Mouse (Mus musculus): ENCODE results near the gene Tespa1.
"Not testable (repeated sequence)": the region's sequence is repeated elsewhere in the genome, so short reads cannot be mapped to it uniquely, and the experiment has no call there.

Tespa1 gene

DNA sequence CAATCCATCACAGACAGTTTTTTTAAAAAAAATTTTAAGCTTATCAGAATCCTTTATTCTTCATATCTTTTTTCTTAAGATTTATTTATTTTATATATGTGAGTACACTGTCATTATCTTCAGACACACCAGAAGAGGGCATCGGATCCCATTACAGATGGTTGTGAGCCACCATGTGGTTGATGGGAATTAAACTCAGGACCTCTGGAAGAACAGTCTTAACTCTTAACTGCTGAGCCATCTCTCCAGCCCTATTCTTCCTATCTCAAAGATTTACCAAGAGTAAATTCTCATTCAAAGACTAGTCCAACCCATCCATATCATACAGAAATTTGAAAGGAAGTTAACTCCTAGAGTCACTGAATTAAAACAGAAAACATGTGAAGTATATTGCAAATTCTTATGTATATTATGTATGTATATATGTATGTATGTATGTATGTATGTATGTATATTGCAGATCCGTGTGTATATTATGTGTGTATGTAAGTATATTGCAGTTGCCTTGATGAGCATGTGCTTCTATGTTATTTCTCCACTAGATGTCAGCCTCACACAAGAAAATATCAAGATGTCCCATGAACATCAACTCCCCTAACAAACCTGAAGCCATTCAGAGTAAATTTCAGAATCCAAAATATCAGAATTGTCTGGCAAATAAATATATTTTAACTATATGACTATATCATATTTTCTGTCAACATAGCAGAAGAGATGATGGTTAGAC, 40.9 kb downstream of the Tespa1 start:
- DNase-seq, result no peak

DNA sequence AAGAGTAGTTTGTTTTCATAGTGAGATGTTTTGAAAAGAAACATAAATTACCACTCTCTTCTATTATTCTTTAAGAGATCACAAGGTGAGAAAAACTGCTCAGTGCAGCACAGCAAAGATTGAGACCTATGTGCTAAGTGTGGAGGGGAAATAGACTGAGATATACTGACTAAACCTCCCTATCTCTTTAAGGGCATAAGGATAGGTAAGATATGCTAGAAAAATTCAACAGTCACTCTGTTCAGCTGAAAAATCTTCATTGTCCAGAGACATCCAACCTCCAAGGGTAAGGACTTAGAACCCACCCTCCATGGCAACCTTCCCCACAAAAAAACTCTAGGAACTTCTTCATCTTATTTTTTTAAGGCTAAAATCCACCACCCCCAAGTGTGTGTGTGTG, 42.1 kb downstream of the Tespa1 start:
- DNase-seq, result no peak

DNA sequence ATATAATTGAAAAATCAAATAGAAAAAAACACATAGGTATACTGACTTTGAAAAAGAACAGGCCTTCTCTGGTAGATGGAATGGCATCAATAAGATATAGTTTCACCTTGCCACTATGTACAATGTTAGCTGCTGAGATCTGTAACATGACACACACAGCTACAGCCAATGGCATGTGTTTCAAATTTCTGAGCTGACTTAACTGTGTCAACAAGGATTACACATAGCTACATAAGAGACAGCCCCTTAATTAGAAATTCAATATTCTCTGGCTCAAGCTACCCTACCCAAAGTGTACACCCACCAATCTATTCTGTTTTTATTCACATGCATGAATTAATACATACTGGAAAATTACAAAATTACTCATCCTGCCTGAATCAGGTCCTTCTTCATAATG, 45.7 kb downstream of the Tespa1 start:
- DNase-seq, result no peak

DNA sequence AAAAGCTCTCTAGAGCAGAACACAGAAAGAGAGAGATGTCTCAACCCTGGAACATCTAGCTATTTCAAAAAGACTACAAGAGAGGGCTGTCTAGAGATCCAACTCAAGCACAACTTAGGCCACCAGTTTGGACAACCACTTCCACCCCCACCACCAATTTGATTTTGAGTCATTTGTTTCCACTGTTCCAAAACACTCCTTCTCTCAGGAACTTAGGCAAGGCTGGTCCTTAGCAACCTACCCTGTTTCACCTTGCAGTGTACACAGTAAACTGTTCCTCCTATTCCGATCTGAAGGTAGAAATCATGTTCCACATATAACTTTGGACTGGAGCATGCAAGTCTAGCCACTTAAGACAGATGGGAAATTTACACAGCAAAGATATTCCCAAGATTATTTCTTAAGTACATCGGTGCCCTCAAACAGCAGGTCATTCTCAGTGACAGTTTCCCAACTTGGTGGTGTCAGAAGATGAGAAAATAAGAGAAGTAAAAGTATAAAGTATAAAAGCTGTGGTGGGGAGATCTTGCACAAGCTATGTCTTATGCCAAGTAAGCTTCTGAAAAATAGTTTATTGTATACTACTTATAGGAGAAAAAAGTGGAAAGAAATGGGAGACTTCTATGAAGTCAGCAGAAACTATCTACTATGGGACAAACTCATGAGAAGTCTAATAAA, 47.5 kb downstream of the Tespa1 start:
- no peak for DNase-seq

DNA sequence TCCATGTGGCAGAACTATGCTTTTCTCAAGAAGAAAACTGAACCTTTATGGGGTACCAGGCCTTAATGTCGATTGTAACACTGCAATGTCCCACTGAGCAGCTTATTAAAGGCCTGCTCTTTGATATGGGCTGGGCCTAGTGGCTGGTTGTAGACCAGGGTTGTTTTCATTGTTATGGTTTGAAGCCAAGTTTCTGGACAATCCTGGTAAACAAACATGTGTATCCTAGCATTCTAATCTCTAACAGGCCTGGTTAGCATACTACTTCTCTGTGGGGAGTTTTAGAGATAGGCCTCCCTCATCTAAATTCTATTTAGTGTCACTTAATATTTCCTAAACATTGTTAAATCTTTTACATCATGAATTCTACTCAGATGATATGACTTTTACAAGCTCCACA, 49.0 kb downstream of the Tespa1 start:
- DNase-seq, result no peak

DNA sequence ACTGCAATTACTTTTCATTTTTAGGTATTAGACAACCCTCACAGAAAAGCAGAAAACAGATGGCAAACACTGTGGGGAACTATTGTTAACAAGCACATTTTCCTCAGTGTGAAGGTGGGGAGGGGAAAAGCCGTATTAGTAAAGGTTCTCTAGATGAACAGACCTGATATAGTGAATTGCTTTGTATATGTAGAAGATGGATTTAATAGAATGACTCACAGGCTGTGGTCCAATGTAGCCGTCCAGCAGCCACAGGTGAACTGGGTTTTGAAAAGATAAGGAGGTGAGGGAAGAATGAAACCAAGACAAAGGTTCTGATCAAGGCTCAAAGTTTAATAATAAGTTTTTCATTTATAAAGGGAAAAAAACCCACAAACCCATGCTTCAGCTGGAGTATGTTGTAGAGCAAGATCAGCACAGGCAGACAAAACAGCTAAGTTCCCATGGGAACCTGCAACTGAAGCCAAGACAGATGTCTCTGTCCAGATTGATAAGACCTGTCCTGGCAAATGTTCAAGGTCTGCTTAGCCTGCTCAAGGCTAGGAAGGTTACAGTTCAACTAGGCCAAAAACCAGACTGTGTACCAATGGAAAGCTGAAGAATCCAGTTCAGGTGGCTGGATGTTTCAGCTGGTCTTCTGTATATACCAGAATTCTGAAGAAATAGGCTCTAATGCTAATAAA, 50.0 kb downstream of the Tespa1 start:
- DNase-seq, result no peak

DNA sequence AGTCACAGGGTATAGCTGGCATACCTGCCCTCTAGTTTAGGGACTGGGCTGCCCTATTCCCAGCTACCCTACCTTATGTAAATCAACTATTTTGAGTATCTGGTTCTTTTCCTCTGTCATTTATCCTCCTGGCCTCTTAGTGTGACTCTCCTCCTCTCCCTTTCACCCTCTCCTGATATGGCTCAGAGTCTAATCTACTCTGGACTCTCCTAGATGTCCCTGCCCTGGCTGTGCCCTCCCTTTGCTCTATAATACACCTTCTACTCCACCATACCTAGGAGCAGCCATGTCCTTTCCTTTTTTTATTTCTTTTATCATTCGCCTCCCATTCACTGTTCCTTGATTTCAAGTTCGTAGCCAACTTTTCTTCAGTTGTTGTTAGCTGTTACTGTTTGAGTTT, 52.5 kb downstream of the Tespa1 start:
- no peak for DNase-seq

DNA sequence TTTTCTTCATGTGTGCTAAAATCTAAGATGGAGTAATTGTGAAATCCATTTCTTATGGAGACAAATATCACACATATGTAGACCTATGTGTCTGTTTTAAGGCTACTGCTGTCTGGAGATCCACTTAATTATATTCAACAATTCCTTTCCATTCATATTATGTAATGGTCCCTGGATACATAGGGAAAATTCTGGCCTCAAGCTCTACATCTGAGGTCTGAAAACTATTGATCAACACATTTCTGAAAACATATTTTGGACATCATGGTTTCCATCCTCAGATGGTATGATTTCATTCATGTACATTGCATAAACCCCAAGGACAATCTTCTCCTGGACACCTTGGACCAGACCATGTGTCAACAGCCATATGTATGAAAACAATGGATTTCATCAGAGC, 71.6 kb downstream of the Tespa1 start, which contains the start of gene Vmn2r84:
Gene Vmn2r84, minus strand, starts transcription at position 101 of the 400 bp plus-strand sequence.
- DNase-seq, result no peak

DNA sequence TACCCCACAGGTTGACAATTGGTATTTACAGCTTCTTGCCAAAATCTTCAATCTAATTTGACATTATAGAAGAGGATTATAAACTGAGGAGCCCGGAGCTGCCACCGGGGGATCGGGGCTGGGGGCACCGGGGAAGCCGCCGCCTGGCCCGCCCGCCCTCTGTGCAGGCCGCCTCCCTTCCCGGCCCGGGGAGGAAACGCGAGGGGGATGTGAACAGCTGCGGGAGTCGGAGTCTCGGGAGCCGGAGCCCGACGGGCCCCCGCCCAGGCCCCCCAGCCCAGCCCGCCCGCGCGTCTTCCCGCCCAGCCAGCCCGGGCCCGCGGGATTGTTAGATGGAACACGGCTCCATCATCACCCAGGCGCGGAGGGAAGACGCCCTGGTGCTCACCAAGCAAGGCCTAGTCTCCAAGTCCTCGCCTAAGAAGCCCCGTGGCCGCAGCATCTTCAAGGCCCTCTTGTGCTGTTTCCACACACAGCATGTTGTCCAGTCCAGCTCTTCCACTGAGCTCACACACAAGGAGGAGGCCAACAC, 89.6 kb downstream of the Tespa1 start:
- not testable (repeated sequence) for DNase-seq

Data from kidney, adult 18-20 months (tissue).